Mouse (Mus musculus) CH12.LX (cell line): ENCODE data around the gene Trappc2l. TPM values are rescaled to one million over a fixed set of nuclear protein-coding genes. Genes with fewer than 3 reads are reported as not detected.

Experiments used
- DNase-seq: peaks from one replicate; pipeline ENCODE4 v3.0.0-alpha.2; 2013; ENCODE audit errors: extremely low read depth
- H3K27ac ChIP-seq: 2 replicates; pipeline ENCODE4 v1.5.1; 2012; ENCODE audit warnings: low read depth, mild to moderate bottlenecking, control low read depth, moderate library complexity; ENCODE audit not compliant: insufficient read depth
- H3K27me3 ChIP-seq: replicated peaks from 2 replicates; pipeline ENCODE3; 2012; ENCODE audit warnings: inconsistent platforms
- H3K36me3 ChIP-seq, 2 experiments: replicated peaks in 1 of 2; 2 replicates each; pipeline versions ENCODE3 to v1.6.1; 2012; ENCODE audit warnings: inconsistent platforms in 1 of 2, low read length in 1 of 2, mild to moderate bottlenecking in 1 of 2, mixed read lengths in 1 of 2, moderate library complexity in 1 of 2; ENCODE audit not compliant: control insufficient read depth in 1 of 2, insufficient read depth in 1 of 2
- H3K4me1 ChIP-seq, 2 experiments: 2 replicates each; pipeline ENCODE4 v1.6.1; 2012; ENCODE audit warnings: inconsistent platforms in 1 of 2, moderate library complexity in 1 of 2; ENCODE audit not compliant: insufficient read depth in 2 of 2, control insufficient read depth in 1 of 2
- H3K4me2 ChIP-seq: 2 replicates; pipeline ENCODE4 v1.6.1; 2012; ENCODE audit warnings: low read depth, mild to moderate bottlenecking, control low read depth; ENCODE audit not compliant: poor library complexity, insufficient read depth, severe bottlenecking
- H3K4me3 ChIP-seq, 3 experiments: fragments of 150-350 bp in 1 of 3; sonication (generic) in 1 of 3; replicated peaks in 1 of 3; 2 replicates each; pipeline versions ENCODE3 to v1.5.1; 2011 to 2012; ENCODE audit warnings: low read depth in 2 of 3, low read length in 2 of 3, mild to moderate bottlenecking in 2 of 3, moderate library complexity in 2 of 3, control low read depth in 1 of 3, improper control_type of control experiment in 1 of 3, inconsistent platforms in 1 of 3, mixed read lengths in 1 of 3; ENCODE audit not compliant: poor library complexity in 1 of 3
- H3K79me2 ChIP-seq: replicated peaks from 2 replicates; pipeline ENCODE4 v1.6.1; 2012; ENCODE audit warnings: mild to moderate bottlenecking, moderate library complexity; ENCODE audit not compliant: control insufficient read depth, poor library complexity, insufficient read depth, severe bottlenecking; ENCODE audit errors: extremely low read depth
- H3K9ac ChIP-seq: 2 replicates; pipeline ENCODE4 v1.6.1; 2012; ENCODE audit warnings: low read depth, mild to moderate bottlenecking, control low read depth, moderate library complexity; ENCODE audit not compliant: insufficient read depth
- H3K9me3 ChIP-seq: replicated peaks from 2 replicates; pipeline ENCODE3; 2012; ENCODE audit warnings: low read length, inconsistent platforms, mixed read lengths
- BHLHE40 ChIP-seq: IDR thresholded peaks from 2 replicates; pipeline ENCODE4 v1.6.1; 2011; ENCODE audit warnings: mild to moderate bottlenecking, low read depth, low read length, improper control_type of control experiment
- CHD2 ChIP-seq: IDR thresholded peaks from 2 replicates; pipeline ENCODE4 v1.6.1; 2011; ENCODE audit warnings: low read length, improper control_type of control experiment
- E2F4 ChIP-seq: IDR thresholded peaks from 2 replicates; pipeline ENCODE4 v1.6.1; 2011; ENCODE audit warnings: low read depth, low read length, improper control_type of control experiment; ENCODE audit not compliant: insufficient replicate concordance
- ELF1 ChIP-seq: IDR thresholded peaks from 2 replicates; pipeline ENCODE4 v1.6.1; 2014; ENCODE audit warnings: low read depth, mild to moderate bottlenecking, inconsistent platforms, low read length, improper control_type of control experiment
- EP300 ChIP-seq: IDR thresholded peaks from 2 replicates; pipeline ENCODE4 v1.6.1; 2011; ENCODE audit warnings: low read length, improper control_type of control experiment
- ETS1 ChIP-seq: conservative IDR thresholded peaks from 2 replicates; pipeline ENCODE4 v1.6.1; 2012; ENCODE audit warnings: low read depth, mild to moderate bottlenecking, inconsistent platforms, low read length, improper control_type of control experiment, moderate library complexity
- HCFC1 ChIP-seq: IDR thresholded peaks from 2 replicates; pipeline ENCODE4 v1.6.1; 2012; ENCODE audit warnings: low read depth, mild to moderate bottlenecking, inconsistent platforms, low read length, improper control_type of control experiment
- JUND ChIP-seq: conservative IDR thresholded peaks from 2 replicates; pipeline ENCODE4 v1.6.1; 2011; ENCODE audit warnings: low read depth, low read length, improper control_type of control experiment
- KAT2A ChIP-seq: IDR thresholded peaks from 2 replicates; pipeline ENCODE4 v1.6.1; 2012; ENCODE audit warnings: low read length, improper control_type of control experiment, inconsistent platforms; ENCODE audit not compliant: insufficient replicate concordance
- MAZ ChIP-seq: IDR thresholded peaks from 2 replicates; pipeline ENCODE4 v1.6.1; 2012; ENCODE audit warnings: low read depth, mild to moderate bottlenecking, inconsistent platforms, low read length, improper control_type of control experiment, moderate library complexity
- MXI1 ChIP-seq: IDR thresholded peaks from 2 replicates; pipeline ENCODE4 v1.6.1; 2011; ENCODE audit warnings: mild to moderate bottlenecking, low read depth, low read length, improper control_type of control experiment
- NELFE ChIP-seq: IDR thresholded peaks from 2 replicates; pipeline ENCODE4 v1.6.1; 2011; ENCODE audit warnings: low read depth, low read length, improper control_type of control experiment
- NRF1 ChIP-seq: IDR thresholded peaks from 2 replicates; pipeline ENCODE4 v1.6.1; 2014; ENCODE audit warnings: low read depth, mild to moderate bottlenecking, inconsistent platforms, low read length, improper control_type of control experiment, moderate library complexity
- POLR2A ChIP-seq: IDR thresholded peaks from 2 replicates; pipeline ENCODE4 v1.6.1; 2011; ENCODE audit warnings: low read depth, mild to moderate bottlenecking, improper control_type of control experiment, low read length
- POLR2AphosphoS2 ChIP-seq: IDR thresholded peaks from 2 replicates; pipeline ENCODE4 v1.6.1; 2011; ENCODE audit warnings: low read depth, low read length, improper control_type of control experiment
- SIN3A ChIP-seq: IDR thresholded peaks from 2 replicates; pipeline ENCODE4 v1.6.1; 2012; ENCODE audit warnings: low read length, improper control_type of control experiment, inconsistent platforms
- TBP ChIP-seq: conservative IDR thresholded peaks from 2 replicates; pipeline ENCODE4 v1.6.1; 2011; ENCODE audit warnings: low read depth, low read length, improper control_type of control experiment
- UBTF ChIP-seq: IDR thresholded peaks from 2 replicates; pipeline ENCODE4 v1.6.1; 2012; ENCODE audit warnings: low read depth, mild to moderate bottlenecking, inconsistent platforms, low read length, improper control_type of control experiment, moderate library complexity
- ZKSCAN1 ChIP-seq: IDR thresholded peaks from 2 replicates; pipeline ENCODE4 v1.6.1; 2012; ENCODE audit warnings: low read depth, inconsistent platforms, low read length, improper control_type of control experiment, borderline replicate concordance
- dilution Hi-C: fragments of 300-500 bp; cut with MboI; formaldehyde crosslinking; loops from 2 replicates; pipeline ENCODE4 v1.14.3; 2020; ENCODE audit warnings: low sequenced_read_pairs; ENCODE audit not compliant: extremely low pct_unique_long_range_greater_than_20kb, extremely low pct_ligation_motif_present
- in situ Hi-C: fragments of 300-500 bp; cut with MboI; formaldehyde crosslinking; loops from 3 replicates; pipeline ENCODE4 v1.14.3; 2019; ENCODE audit warnings: low sequenced_read_pairs, low pct_ligation_motif_present, low pct_unique_long_range_greater_than_20kb, mixed read lengths
- polyA plus RNA-seq: library from polyadenylated mRNA; unstranded; fragments of >175 nt; gene quantifications from 2 replicates; pipeline ENCODE4 v1.2.1, GENCODE M21; 2012; ENCODE audit warnings: low read depth; ENCODE audit not compliant: insufficient read length
- total RNA-seq, 2 experiments: library from RNA; depleted of rRNA; stranded (reverse); fragments of 300-350 nt in 1 of 2; fragments of >200 nt in 1 of 2; gene quantifications; 2 replicates each; pipeline ENCODE4 v1.2.3; 2012 to 2014

Trappc2l gene
- total and polyA plus RNA-seq, 3 experiments: 15.7 to 67.0 (median 36.0) TPM

DNA sequence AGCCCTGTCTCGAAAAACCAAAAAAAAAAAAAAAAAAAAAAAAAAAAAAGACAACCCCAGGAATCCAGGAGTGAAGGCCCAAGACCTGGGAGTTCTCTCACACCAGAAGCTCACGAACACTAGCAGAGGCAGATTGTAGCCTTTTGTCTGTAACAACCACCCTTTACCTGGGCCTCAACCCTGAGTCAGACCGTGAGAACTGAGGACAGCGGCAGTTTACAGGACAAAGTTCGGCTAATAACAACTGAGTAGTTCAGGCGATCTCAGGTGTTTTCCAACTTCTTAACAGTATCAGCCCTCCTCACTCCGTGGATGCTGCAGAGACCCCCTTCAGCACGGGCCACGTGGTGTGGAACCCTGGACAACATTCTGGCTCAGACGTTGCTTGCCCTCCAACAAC, 24.7 kb upstream of the Trappc2l start:
- in situ Hi-C loops: no loop called here

GRCm38 (mm10) chr8:122593240-122593639, 18.2 kb upstream of the Trappc2l start:
- Histone ChIP-seq H3K4me3 (no peak overlapping the region), H3K4me2 (no peak overlapping the region), H3K9me3 (no peaks in the 10 kb centered on the region), H3K27me3 (no peaks in the 10 kb centered on the region), H3K4me1 (no peaks in the 10 kb centered on the region), H3K36me3 (peaks cover 61 to 91% of the 10 kb centered on the region in 2 experiments), H3K27ac (no peak overlapping the region), H3K9ac (no peak overlapping the region), H3K79me2 (no peaks in the 10 kb centered on the region)
- in situ Hi-C loops (no loop called here), dilution Hi-C loops (no loop called here)
- DNase-seq: no peak
- TF ChIP-seq BHLHE40 (no peak), TBP (no peak), EP300 (no peak), MAZ (no peak), POLR2A (no peak), E2F4 (no peak), HCFC1 (no peak), SIN3A (no peak)

More for the DNA sequence above, 24.7 kb upstream of the Trappc2l start:
- no peak overlapping the region for H3K27ac ChIP-seq
- peaks cover 24 to 84% of the 10 kb centered on the region in 2 experiments for H3K36me3 ChIP-seq
- no peaks in the 10 kb centered on the region for H3K9me3 ChIP-seq
- H3K9ac ChIP-seq: no peak overlapping the region
- TF ChIP-seq ELF1 (no peak), POLR2AphosphoS2 (no peak), MXI1 (no peak), NRF1 (no peak), BHLHE40 (no peak), UBTF (no peak), TBP (no peak), NELFE (no peak), ZKSCAN1 (no peak), ETS1 (no peak), KAT2A (no peak), CHD2 (no peak), JUND (no peak)
- TF ChIP-seq, all 38 proteins: peak for 0
- DNase-seq: no peak
- H3K79me2 ChIP-seq: no peaks in the 10 kb centered on the region
- H3K4me2 ChIP-seq: no peak overlapping the region
- no peaks in the 10 kb centered on the region for H3K4me1 ChIP-seq
- no peaks in the 10 kb centered on the region for H3K27me3 ChIP-seq
- dilution Hi-C loops: no loop called here
- no peak overlapping the region for H3K4me3 ChIP-seq
